Mouse (Mus musculus) midbrain, embryonic 13.5 days (tissue): ENCODE measurements at regions not wholly inside any gene's neighbourhood (a gene's known extent, or its start where the extent isn't known, plus 50 kb on each side); places are given as distances from the start of the nearest gene placed in this dataset.
A peak's percentile ranks its signal among the peaks of the same experiment; 100 is the strongest.

Source experiments
- ATAC-seq: fragments of 200-750 bp; cut with Nextera tagmentation; 2 replicates; pipeline ENCODE4 v1.8.0; 2017; ENCODE audit warnings: mild to moderate bottlenecking, moderate TSS enrichment, moderate library complexity
- H3K27ac ChIP-seq: fragments of 300-500 bp; sonication (generic); 2 replicates; pipeline ENCODE4 v1.5.1; 2015; ENCODE audit warnings: inconsistent platforms, mild to moderate bottlenecking, moderate library complexity
- H3K27me3 ChIP-seq: fragments of 300-500 bp; sonication (generic); 2 replicates; pipeline ENCODE4 v1.6.1; 2015; ENCODE audit warnings: mild to moderate bottlenecking, inconsistent platforms
- H3K36me3 ChIP-seq: fragments of 300-500 bp; sonication (generic); 2 replicates; pipeline ENCODE4 v1.6.1; 2015; ENCODE audit warnings: mild to moderate bottlenecking, inconsistent platforms
- H3K4me1 ChIP-seq: fragments of 300-500 bp; sonication (generic); replicated peaks from 2 replicates; pipeline ENCODE4 v1.6.1; 2015; ENCODE audit warnings: inconsistent platforms
- H3K4me2 ChIP-seq: fragments of 300-500 bp; sonication (generic); replicated peaks from 2 replicates; pipeline ENCODE4 v1.6.1; 2015; ENCODE audit warnings: moderate library complexity, mild to moderate bottlenecking, inconsistent platforms
- H3K4me3 ChIP-seq: fragments of 300-500 bp; sonication (generic); replicated peaks from 2 replicates; pipeline ENCODE4 v1.5.1; 2015; ENCODE audit warnings: mild to moderate bottlenecking, inconsistent platforms
- H3K9ac ChIP-seq: fragments of 300-500 bp; sonication (generic); replicated peaks from 2 replicates; pipeline ENCODE4 v1.6.1; 2015; ENCODE audit warnings: mild to moderate bottlenecking, inconsistent platforms
- H3K9me3 ChIP-seq: fragments of 300-500 bp; sonication (generic); 2 replicates; pipeline ENCODE4 v1.6.1; 2016; ENCODE audit warnings: mild to moderate bottlenecking, inconsistent platforms
- WGBS: fragments of 180-500 bp; shearing (Covaris S2); methylation state at CpG from one replicate; pipeline ENCODE4 v1.1.7; 2015; 5-methylcytosine and 5-hydroxymethylcytosine counted together

GRCm38 (mm10) chr6:98178005-98178404 is 164.5 kb downstream of the Gm765 start:
- Histone ChIP-seq H3K27me3 (no peaks in the 10 kb centered on the region), H3K27ac (no peak overlapping the region), H3K9me3 (no peaks in the 10 kb centered on the region), H3K4me1 (no peaks in the 10 kb centered on the region), H3K36me3 (no peaks in the 10 kb centered on the region), H3K4me3 (no peak overlapping the region), H3K9ac (no peak overlapping the region), H3K4me2 (no peak overlapping the region)
- WGBS = 71% methylated on average over 2 of the region's 2 CpGs
- no peak for ATAC-seq

GRCm38 (mm10) chr6:98149043-98149813 is 193.3 kb downstream of the Gm765 start:
- H3K4me1 ChIP-seq = peaks cover 3% of the 10 kb centered on the region; the same call in 1 of the 2 replicates
- H3K27ac ChIP-seq = no peak overlapping the region
- no peaks in the 10 kb centered on the region for H3K36me3 ChIP-seq
- WGBS = 62% methylated on average over 12 of the region's 12 CpGs
- ATAC-seq = no peak
- H3K27me3 ChIP-seq = no peaks in the 10 kb centered on the region
- no peak overlapping the region for H3K9ac ChIP-seq
- H3K4me2 ChIP-seq = no peak overlapping the region
- H3K4me3 ChIP-seq = no peak overlapping the region
- H3K9me3 ChIP-seq = no peaks in the 10 kb centered on the region

GRCm38 (mm10) chr6:98147855-98148254 is 194.7 kb downstream of the Gm765 start:
- Histone ChIP-seq H3K4me2 (no peak overlapping the region), H3K27ac (no peak overlapping the region), H3K4me1 (peaks cover 3% of the 10 kb centered on the region; the same call in 1 of the 2 replicates), H3K4me3 (no peak overlapping the region), H3K9ac (no peak overlapping the region), H3K9me3 (no peaks in the 10 kb centered on the region), H3K27me3 (no peaks in the 10 kb centered on the region), H3K36me3 (no peaks in the 10 kb centered on the region)
- 77% methylated on average over 5 of the region's 5 CpGs for WGBS
- no peak for ATAC-seq

GRCm38 (mm10) chr6:98132931-98133330 is 209.6 kb downstream of the Gm765 start:
- ATAC-seq = no peak
- 0 out of 2 replicates have a peak, but pooled peaks cover 2% of the 10 kb centered on the region for H3K27me3 ChIP-seq

GRCm38 (mm10) chr6:98125434-98125833 is 217.1 kb downstream of the Gm765 start:
- Histone ChIP-seq H3K4me3 (no peak overlapping the region), H3K4me1 (no peaks in the 10 kb centered on the region), H3K27me3 (0 out of 2 replicates have a peak, but pooled peaks cover 2% of the 10 kb centered on the region), H3K27ac (no peak overlapping the region), H3K9ac (no peak overlapping the region), H3K9me3 (no peaks in the 10 kb centered on the region), H3K36me3 (no peaks in the 10 kb centered on the region), H3K4me2 (no peak overlapping the region)
- WGBS = 81% methylated on average over 7 of the region's 7 CpGs
- ATAC-seq = no peak

More at GRCm38 (mm10) chr6:98132931-98133330, 209.6 kb downstream of the Gm765 start:
- Histone ChIP-seq H3K36me3 (no peaks in the 10 kb centered on the region), H3K27ac (no peak overlapping the region), H3K9me3 (no peaks in the 10 kb centered on the region), H3K4me1 (no peaks in the 10 kb centered on the region), H3K4me3 (no peak overlapping the region), H3K4me2 (no peak overlapping the region), H3K9ac (no peak overlapping the region)
- WGBS = 33% methylated on average over 2 of the region's 2 CpGs

GRCm38 (mm10) chr6:98118355-98119150 is 224.0 kb downstream of the Gm765 start:
- Histone ChIP-seq H3K4me2 (no peak overlapping the region), H3K36me3 (no peaks in the 10 kb centered on the region), H3K27me3 (no peaks in the 10 kb centered on the region), H3K4me1 (peaks cover 25% of the 10 kb centered on the region), H3K9me3 (no peaks in the 10 kb centered on the region), H3K27ac (0 out of 2 replicates have a peak overlapping the region, but pooled peaks have one; percentile 10), H3K9ac (no peak overlapping the region), H3K4me3 (no peak overlapping the region)
- ATAC-seq = peak; percentile 82
- 37% methylated on average over 9 of the region's 9 CpGs for WGBS

- H3K9ac ChIP-seq = no peak overlapping the region
- H3K4me1 ChIP-seq = peaks cover 39% of the 10 kb centered on the region
- no peaks in the 10 kb centered on the region for H3K9me3 ChIP-seq
- H3K27ac ChIP-seq = 0 out of 2 replicates have a peak overlapping the region, but pooled peaks have one; percentile 19
- no peak overlapping the region for H3K4me3 ChIP-seq
- 19% methylated on average over 9 of the region's 9 CpGs for WGBS
- ATAC-seq = no peak
- no peak overlapping the region for H3K4me2 ChIP-seq
- H3K27me3 ChIP-seq = 0 out of 2 replicates have a peak, but pooled peaks cover 2% of the 10 kb centered on the region
- no peaks in the 10 kb centered on the region for H3K36me3 ChIP-seq
Observed at GRCm38 (mm10) chr6:98114327-98115134, 228.0 kb downstream of the Gm765 start.

- no peak overlapping the region for H3K4me3 ChIP-seq
- H3K4me2 ChIP-seq = peak overlapping the region; percentile 27; the same call in 1 of the 2 replicates
- H3K9ac ChIP-seq = no peak overlapping the region
- H3K9me3 ChIP-seq = no peaks in the 10 kb centered on the region
- no peak for ATAC-seq
- 0 out of 2 replicates have a peak, but pooled peaks cover 2% of the 10 kb centered on the region for H3K27me3 ChIP-seq
- no peaks in the 10 kb centered on the region for H3K36me3 ChIP-seq
- H3K4me1 ChIP-seq = peaks cover 37% of the 10 kb centered on the region
- no peak overlapping the region for H3K27ac ChIP-seq
- 8% methylated on average over 7 of the region's 7 CpGs for WGBS
Observed at GRCm38 (mm10) chr6:98113708-98114107, 228.8 kb downstream of the Gm765 start.

GRCm38 (mm10) chr6:98112495-98113115 is 229.9 kb downstream of the Gm765 start:
- Histone ChIP-seq H3K27me3 (0 out of 2 replicates have a peak, but pooled peaks cover 2% of the 10 kb centered on the region), H3K9ac (no peak overlapping the region), H3K9me3 (no peaks in the 10 kb centered on the region), H3K4me2 (no peak overlapping the region), H3K36me3 (no peaks in the 10 kb centered on the region), H3K4me1 (peaks cover 26% of the 10 kb centered on the region), H3K27ac (no peak overlapping the region), H3K4me3 (no peak overlapping the region)
- whole genome bisulfite sequencing = 61% methylated on average over 7 of the region's 7 CpGs
- peak; percentile 60; the same call in 1 of the 2 replicates for ATAC-seq

- no peak overlapping the region for H3K4me2 ChIP-seq
- no peaks in the 10 kb centered on the region for H3K9me3 ChIP-seq
- 0 out of 2 replicates have a peak, but pooled peaks cover 2% of the 10 kb centered on the region for H3K27me3 ChIP-seq
- H3K9ac ChIP-seq = no peak overlapping the region
- no peak overlapping the region for H3K27ac ChIP-seq
- WGBS = 58% methylated on average over 5 of the region's 5 CpGs
- no peaks in the 10 kb centered on the region for H3K36me3 ChIP-seq
- H3K4me3 ChIP-seq = no peak overlapping the region
- 0 out of 2 replicates have a peak, but pooled peaks cover 4% of the 10 kb centered on the region for H3K4me1 ChIP-seq
- ATAC-seq = no peak
Observed at GRCm38 (mm10) chr6:98107123-98107522, 235.4 kb downstream of the Gm765 start.
